Mouse (Mus musculus) gastrocnemius, postnatal 14 days (tissue): Measurements from ENCODE around the gene Lmnb2. TPM values are rescaled to one million over a fixed set of nuclear protein-coding genes. Genes with fewer than 3 reads are reported as not detected.

Experiments
- DNase-seq: peaks from one replicate; pipeline ENCODE4 v3.0.0; 2021; ENCODE audit warnings: mixed read lengths
- intact Hi-C: fragments of 180-260 bp; cut with DNase I; formaldehyde crosslinking; loops from one replicate; pipeline ENCODE4 v1.15.1; 2025; ENCODE audit warnings: low total_unique reads
- long read RNA-seq, 2 experiments: library from polyadenylated mRNA; stranded (forward); transcript quantifications; one replicate each; pipeline ENCODE4 v2.0.0; 2021
- total RNA-seq, 2 experiments: library from RNA; stranded (reverse); gene quantifications; 2 replicates each; pipeline ENCODE4 v1.2.3; 2021

The Lmnb2 gene
- 10 to 100 TPM in 1 of 2 experiments, 1 to 10 TPM in 1; 9.4 to 14.3 TPM for total RNA-seq
- long read RNA-seq, experiment 1, partial matches to known transcripts = 2 of 10 reads
- long read RNA-seq, experiment 1, other reads (novel, unspliced or antisense) = 4 of 10 reads
- long read RNA-seq, experiment 2, transcript Lmnb2-201 (12 exons, 3,531 nt) = major isoform, 17 of 22 reads
- long read RNA-seq, experiment 2, partial matches to known transcripts = 1 of 22 reads
- long read RNA-seq, experiment 2, other reads (novel, unspliced or antisense) = 4 of 22 reads

GRCm38 (mm10) chr10:80917779-80918434 is at the start of gene Lmnb2:
Lmnb2 (minus strand) TSS chr10:80918245.
- intact Hi-C loops = no loop called here

DNA sequence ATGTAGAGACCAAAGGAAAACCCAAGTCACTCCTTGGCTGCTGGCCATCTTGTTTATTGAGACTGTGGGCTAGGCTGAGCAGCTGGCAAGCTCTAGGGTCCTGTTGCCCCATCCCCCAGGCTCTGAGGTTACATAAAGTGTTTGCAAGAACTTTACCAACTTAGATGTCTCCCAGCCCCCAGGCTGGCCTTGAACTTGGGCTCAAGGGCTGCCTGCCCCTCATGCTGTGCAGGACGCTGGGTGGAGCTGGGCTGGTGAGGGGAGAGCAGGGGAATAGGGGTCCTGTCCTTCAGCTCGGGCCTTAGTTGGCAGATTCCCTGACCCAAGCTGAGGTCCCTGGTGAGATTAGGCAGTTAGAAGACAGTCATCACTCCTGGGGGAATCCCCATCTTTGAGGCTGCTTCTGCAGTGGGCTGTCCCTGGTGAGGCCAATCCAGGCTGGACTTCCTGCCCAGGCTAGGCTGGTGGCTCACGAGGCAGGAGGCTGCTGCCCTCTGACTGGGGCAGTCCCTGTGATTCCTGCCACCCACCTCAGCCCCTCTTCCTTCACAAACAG is 49.1 kb upstream of the Lmnb2 start:
- no peak for DNase-seq
- intact Hi-C loops = loop anchor here (5.0 kb wide), 1 partner anchor 505 kb away; no protein-coding TSS in a partner anchor

More at GRCm38 (mm10) chr10:80917779-80918434, at the start of gene Lmnb2:
- peak; percentile 75 for DNase-seq

DNA sequence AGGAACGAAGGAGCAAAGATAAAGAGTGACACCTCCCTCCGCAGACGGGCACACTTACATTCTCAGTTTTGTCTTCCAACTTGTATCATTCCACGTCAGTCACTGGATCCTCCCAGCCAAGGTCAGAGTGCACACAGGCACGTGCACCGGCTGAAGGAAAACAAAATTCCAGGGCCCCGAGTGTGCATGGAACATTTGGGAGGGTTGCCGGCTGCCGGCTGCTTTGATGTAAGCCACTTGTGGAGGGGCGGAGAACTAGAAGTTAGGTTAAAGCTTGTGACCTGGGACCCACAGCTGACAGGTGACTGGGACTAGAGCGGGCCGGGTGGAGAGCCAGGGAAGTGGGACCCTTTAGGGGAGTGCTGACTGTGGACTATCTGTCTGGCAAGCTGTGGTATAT is 48.3 kb upstream of the Lmnb2 start:
- intact Hi-C loops = loop anchor here (5.0 kb wide), 1 partner anchor 504 kb away; no protein-coding TSS in a partner anchor
- DNase-seq = no peak

DNA sequence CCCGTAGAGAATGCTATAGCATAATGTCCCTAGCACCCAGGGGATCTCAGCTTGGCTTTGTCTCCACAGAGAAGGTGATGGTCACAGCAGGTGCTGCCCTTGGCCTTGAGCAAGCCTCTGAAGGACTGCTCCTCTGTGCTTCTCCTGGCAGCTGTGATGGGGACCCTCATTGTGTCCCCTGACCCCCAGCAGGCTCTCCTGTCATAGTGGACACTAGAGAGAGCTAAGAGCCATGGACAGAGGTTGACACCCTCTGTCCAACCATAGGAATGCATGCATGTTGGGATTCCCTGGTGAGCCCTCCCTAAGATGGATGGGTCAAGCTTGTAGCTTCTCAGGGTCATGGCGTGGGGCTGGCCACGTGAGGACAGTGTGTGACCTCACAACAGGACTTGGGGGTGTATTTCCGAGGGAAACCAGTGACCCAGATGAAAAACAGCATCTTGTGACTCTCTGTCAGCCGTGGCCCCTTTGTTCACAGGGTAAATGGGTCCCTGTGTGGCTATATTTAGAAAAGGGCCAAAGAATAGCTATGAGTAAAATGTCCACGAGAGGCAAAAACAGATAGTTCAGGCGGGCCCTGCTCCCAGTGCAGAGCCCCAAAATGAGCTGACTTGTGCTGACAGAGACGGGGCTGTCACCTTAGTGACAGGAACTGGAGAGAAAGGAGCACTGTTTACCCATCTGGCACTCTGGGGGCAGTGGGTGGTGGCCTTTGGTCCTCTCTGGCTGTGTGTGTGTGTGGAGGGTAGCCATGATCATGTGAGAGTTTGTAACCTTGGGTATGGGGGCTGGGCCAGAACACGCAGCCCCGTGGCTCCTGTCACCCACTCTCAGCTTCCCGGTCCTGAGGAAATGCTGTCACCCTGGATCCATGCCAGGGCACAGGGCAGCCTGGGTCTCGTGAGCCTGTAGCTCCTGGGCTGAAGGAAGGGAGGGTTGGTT is 45.3 kb upstream of the Lmnb2 start:
- intact Hi-C loops = no loop called here
- peak; percentile 36 for DNase-seq

GRCm38 (mm10) chr10:80962585-80962984 is 44.5 kb upstream of the Lmnb2 start:
- intact Hi-C loops = no loop called here
- no peak for DNase-seq

DNA sequence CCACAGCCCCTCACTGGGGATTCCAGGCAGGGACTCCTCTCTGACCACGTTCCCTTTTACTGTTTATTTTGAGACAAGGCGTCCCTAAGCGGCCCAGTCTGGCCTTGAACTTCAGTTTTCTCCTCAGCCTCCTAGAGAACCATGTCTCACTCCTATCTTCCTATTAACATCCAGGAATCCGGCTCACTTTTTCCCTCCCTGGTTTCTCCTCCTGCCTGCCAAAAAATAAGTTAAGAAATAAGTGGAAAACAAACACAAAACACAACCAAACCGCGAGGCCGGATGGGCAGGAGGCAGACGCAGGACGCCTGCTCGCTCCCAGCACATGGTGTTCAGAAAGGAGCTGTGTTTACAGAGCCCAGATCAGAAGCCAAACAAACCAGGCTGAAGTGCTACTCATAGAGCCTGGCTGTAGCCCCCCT is 44.0 kb upstream of the Lmnb2 start:
- DNase-seq = no peak
- intact Hi-C loops = no loop called here

DNA sequence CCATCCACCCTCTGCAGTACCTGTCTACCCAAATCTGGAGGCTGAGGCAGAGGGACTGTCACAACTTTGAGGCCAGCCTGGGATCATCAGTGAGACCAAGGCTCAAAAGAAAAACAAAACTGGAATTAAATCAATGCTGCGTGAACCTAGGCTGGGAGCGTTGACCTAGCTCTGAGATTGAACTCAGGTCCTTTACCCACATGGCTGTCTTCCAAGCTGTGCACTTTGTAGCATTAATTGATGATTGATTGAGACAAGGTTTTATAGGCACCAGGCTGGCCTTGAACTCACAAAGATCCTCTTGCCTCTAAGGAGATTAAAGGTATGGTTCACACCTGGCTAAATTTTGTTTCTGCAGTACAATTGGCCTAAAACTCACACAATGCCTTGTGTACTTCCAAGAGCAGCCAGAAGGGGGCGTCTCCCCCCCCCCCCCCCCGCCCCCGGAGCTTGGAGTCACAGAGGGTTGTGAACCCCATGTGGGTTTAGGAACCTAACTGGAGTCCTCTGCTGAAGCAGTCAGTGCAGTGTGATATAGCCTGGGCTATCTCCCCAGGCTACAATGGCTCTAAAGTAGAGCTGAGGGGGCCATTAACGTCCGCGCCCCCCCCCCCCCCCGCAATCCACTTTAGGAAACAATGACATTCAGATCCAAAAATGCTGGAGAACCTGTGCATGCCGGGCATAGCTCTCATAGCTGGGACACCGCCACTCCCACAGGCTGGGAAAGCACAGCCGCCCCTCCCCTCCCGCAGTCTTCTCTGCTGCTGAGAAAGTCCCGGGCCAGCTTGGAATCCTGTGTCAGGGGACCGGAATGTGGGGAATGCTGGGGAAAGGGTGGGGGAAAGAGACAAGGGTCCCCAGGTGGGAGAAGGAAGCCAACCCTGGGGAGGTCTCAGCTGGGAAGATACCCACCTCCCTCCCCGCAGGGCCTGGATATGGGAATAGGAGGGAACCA is 42.8 kb upstream of the Lmnb2 start:
- peak; percentile 61 for DNase-seq
- intact Hi-C loops = no loop called here

GRCm38 (mm10) chr10:80958979-80959637 is 41.1 kb upstream of the Lmnb2 start:
- intact Hi-C loops = no loop called here
- no peak for DNase-seq

GRCm38 (mm10) chr10:80957791-80958190 is 39.7 kb upstream of the Lmnb2 start:
- DNase-seq = no peak
- intact Hi-C loops = no loop called here

- intact Hi-C loops = no loop called here
- no peak for DNase-seq
These were observed 38.9 kb upstream of the Lmnb2 start for GRCm38 (mm10) chr10:80956901-80957300.

DNA sequence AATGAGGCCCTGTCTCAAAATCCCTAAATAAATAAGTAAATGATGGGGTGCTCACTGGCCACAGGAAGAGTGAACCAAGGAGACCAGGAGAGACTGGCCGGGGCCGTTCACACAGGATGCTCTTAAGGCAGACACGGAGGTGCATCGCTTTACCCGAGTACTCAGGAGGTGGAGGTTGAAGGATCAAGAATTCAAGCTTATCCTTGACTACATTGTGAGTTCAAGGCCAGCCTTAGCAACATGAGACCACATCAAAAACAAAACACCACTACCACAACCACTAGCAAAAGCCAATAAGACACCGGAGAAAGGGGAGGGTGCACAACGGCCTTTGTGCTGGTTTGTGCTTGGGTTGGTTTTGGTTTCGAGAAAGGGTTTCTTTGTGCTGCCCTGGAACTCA is 38.3 kb upstream of the Lmnb2 start:
- intact Hi-C loops = no loop called here
- no peak for DNase-seq

GRCm38 (mm10) chr10:80955536-80955935 is 37.5 kb upstream of the Lmnb2 start:
- intact Hi-C loops = no loop called here
- peak; percentile 64 for DNase-seq

GRCm38 (mm10) chr10:80954843-80955242 is 36.8 kb upstream of the Lmnb2 start:
- DNase-seq = peak; percentile 57
- intact Hi-C loops = no loop called here

GRCm38 (mm10) chr10:80954415-80954814 is 36.4 kb upstream of the Lmnb2 start:
- no peak for DNase-seq
- intact Hi-C loops = no loop called here

- DNase-seq = no peak
- intact Hi-C loops = no loop called here
These were observed 34.4 kb upstream of the Lmnb2 start for GRCm38 (mm10) chr10:80952449-80952848.

DNA sequence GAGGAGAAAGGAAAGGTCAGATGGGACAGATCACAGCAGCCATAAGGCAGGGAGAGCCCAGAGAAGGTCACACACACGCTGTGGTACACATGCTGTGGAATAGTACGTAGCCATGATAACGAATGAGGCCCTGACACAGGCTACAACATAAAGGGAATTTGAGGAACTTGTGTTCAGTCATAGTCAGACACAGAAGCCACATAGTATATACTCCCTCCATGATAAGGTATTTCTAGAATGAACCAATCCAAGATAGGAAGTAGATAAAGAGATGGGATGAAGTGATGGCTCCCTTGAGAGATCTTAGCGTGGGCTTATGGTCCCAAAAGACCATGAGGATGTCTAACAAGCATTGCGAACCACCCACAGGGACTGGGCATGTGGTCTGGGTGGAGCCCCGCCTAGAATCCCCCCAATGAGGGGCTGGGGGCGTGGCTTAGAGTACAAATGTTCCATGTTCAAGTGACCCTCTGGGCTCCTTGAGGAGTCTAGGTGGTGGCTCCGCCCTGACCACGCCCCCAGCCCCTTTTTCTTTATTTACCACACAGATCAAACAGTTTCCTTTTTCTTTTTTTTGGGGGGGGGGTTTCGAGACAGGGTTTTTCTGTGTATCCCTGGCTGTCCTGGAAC is 33.8 kb upstream of the Lmnb2 start:
- no peak for DNase-seq
- intact Hi-C loops = no loop called here

GRCm38 (mm10) chr10:80950314-80950713 is 32.3 kb upstream of the Lmnb2 start:
- intact Hi-C loops = no loop called here
- no peak for DNase-seq

- no peak for DNase-seq
- intact Hi-C loops = no loop called here
These were observed 31.0 kb upstream of the Lmnb2 start for GRCm38 (mm10) chr10:80949081-80949480.
